In genomic region chr5:108643674-108644073, GRCm38 (mm10) we compare ENCODE assay signal across 20 mouse cellular contexts.
"Had no signal": no experiment of that assay in that cellular context is flagged by ENCODE, and none has a peak within 500 bp of the region (broad histone marks: within the 10 kb centered on the region; RNA-seq: fewer than 3 reads in every experiment).

No protein-coding gene starts in this region.

- H3K4me1 ChIP-seq: lung, embryonic 15.5 days; megakaryocyte, embryonic 14.5 days; midbrain, embryonic 10.5 days; midbrain, embryonic 13.5 days; neural tube, embryonic 13.5 days; stomach, embryonic 15.5 days had no signal

- H3K27me3 ChIP-seq: lung, embryonic 15.5 days; megakaryocyte, embryonic 14.5 days; midbrain, embryonic 13.5 days; neural tube, embryonic 13.5 days; stomach, embryonic 15.5 days had no signal

- H3K27ac ChIP-seq: layer of hippocampus, adult 2 months; liver, embryonic 14.5 days; lung, embryonic 15.5 days; midbrain, embryonic 10.5 days; midbrain, embryonic 13.5 days; neural tube, embryonic 13.5 days; stomach, embryonic 15.5 days had no signal

- H3K4me2 ChIP-seq: lung, embryonic 15.5 days; midbrain, embryonic 13.5 days; neural tube, embryonic 13.5 days; stomach, embryonic 15.5 days had no signal

- H3K9me3 ChIP-seq: lung, embryonic 15.5 days; megakaryocyte, embryonic 14.5 days; midbrain, embryonic 10.5 days; midbrain, embryonic 13.5 days; neural tube, embryonic 13.5 days; stomach, embryonic 15.5 days had no signal

- H3K9ac ChIP-seq: liver, embryonic 14.5 days; lung, embryonic 15.5 days; midbrain, embryonic 13.5 days; neural tube, embryonic 13.5 days; stomach, embryonic 15.5 days had no signal

- ATAC-seq: midbrain, embryonic 13.5 days; midbrain, embryonic 16.5 days had no signal

- DNase-seq: kidney, adult 18-20 months; kidney, adult 9 months; kidney, postnatal 14 days; kidney, postnatal 4 days; layer of hippocampus, adult 9-11 months; lung, adult 18-20 months; retina, postnatal 1 day; right cerebral cortex, postnatal 25 days; spleen, adult 18-20 months; thymus, postnatal 25 days had no signal

- H3K4me3 ChIP-seq: layer of hippocampus, adult 2 months; lung, embryonic 15.5 days; megakaryocyte, embryonic 14.5 days; midbrain, embryonic 10.5 days; midbrain, embryonic 13.5 days; myocyte; neural tube, embryonic 13.5 days; stomach, embryonic 15.5 days had no signal
